Mouse (Mus musculus) ovary, postnatal 36 days (tissue): Measurements from ENCODE around the gene Bmf.

Experiments used
- DNase-seq: peaks from one replicate; pipeline ENCODE4 v3.0.0; 2022; ENCODE audit warnings: low spot score, mixed read lengths

The Bmf gene

DNA sequence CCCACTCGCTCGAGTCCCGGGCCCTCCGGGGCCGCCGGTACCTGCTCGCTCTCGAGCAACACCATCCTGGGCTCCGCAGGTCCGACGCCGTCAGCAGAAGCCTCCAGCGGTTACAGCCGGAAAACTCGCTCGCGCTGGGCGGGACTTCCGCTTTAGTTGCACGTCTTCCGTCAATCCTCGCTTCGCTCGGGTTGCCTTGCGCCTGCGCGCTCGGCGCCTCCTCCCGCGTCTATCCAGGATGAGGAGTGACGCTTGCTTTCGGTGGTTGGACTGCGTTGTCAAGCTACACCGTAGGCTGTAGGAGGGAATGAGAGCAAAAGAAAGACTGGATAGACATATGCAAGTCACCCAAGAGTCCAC, 70.0 kb downstream of the Bmf start, which contains the start of gene Srp14:
Gene Srp14, minus strand, starts transcription at position 162 of the 360 bp plus-strand sequence.
- DNase-seq = peak; percentile 90

DNA sequence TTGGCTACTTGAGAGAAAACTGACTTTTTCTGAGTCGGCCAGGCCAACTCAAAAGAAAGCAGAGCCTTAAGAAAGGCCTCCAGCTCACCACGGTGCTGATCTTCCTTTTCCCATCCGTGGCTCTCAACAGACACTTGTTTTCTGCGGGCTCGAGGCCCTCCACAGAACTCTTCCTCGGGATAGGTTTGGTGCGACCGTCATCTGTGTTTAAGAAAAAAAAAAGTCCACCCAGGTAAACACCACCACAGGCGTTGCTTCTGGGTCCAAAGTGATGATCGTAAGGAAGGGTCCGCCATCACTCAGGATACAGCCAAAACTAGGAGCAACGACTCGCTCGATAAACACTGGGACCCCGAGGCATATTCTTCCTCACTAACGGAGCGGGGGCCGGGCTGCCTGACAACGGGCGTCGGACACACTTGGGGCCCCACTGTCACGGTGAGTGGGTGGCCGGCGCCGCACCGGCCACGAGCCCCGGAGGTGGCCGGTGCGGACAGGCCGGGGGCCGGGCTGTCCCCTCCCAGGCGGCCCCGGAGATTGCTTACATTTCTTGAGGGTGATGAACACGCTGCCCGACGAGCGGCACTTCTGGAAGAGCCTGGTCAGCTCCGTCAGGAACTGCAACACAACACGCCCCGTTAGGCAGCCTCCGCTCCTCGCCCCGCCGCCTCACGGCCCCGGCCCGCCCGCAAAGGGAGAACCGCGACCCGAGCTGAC, 70.5 kb downstream of the Bmf start:
- DNase-seq = no peak
